Mouse (Mus musculus): ENCODE results near the gene Ecpas.

Gene Ecpas

GRCm38 (mm10) chr4:58910175-58911068 is 2.1 kb downstream of the Ecpas start:
- no peak for DNase-seq

GRCm38 (mm10) chr4:58907453-58907852 is 5.1 kb downstream of the Ecpas start:
- no peak for DNase-seq

- DNase-seq: no peak
Measured at GRCm38 (mm10) chr4:58898318-58898717, 14.2 kb downstream of the Ecpas start.

GRCm38 (mm10) chr4:58897436-58897835 is 15.1 kb downstream of the Ecpas start:
- DNase-seq: no peak

- DNase-seq: no peak
Measured at GRCm38 (mm10) chr4:58894399-58894798, 18.1 kb downstream of the Ecpas start.

- DNase-seq: no peak
Measured at GRCm38 (mm10) chr4:58890035-58890782, 22.3 kb downstream of the Ecpas start.

GRCm38 (mm10) chr4:58888568-58888967 is 24.0 kb downstream of the Ecpas start:
- DNase-seq: no peak

GRCm38 (mm10) chr4:58887626-58888025 is 24.9 kb downstream of the Ecpas start:
- no peak for DNase-seq

- DNase-seq: no peak
Measured at GRCm38 (mm10) chr4:58886778-58887177, 25.8 kb downstream of the Ecpas start.

- DNase-seq: no peak
Measured at GRCm38 (mm10) chr4:58885341-58885740, 27.2 kb downstream of the Ecpas start.

- no peak for DNase-seq
Measured at GRCm38 (mm10) chr4:58883841-58884240, 28.7 kb downstream of the Ecpas start.

- DNase-seq: no peak
Measured at GRCm38 (mm10) chr4:58874373-58874772, 38.2 kb downstream of the Ecpas start.

GRCm38 (mm10) chr4:58867242-58867641 is 45.3 kb downstream of the Ecpas start:
- DNase-seq: no peak

- no peak for DNase-seq
Measured at GRCm38 (mm10) chr4:58832908-58833307, 79.6 kb downstream of the Ecpas start.

GRCm38 (mm10) chr4:58825921-58826320 is 86.6 kb downstream of the Ecpas start:
- DNase-seq: no peak

GRCm38 (mm10) chr4:58787616-58788015 is 124.9 kb downstream of the Ecpas start, which contains the start of gene Olfr267:
Gene Olfr267, minus strand, starts transcription at chr4:58787716.
- no peak for DNase-seq

GRCm38 (mm10) chr4:58786659-58787058 is 125.9 kb downstream of the Ecpas start:
- DNase-seq: no peak

- no peak for DNase-seq
Measured at GRCm38 (mm10) chr4:58763417-58763816, 149.1 kb downstream of the Ecpas start.

- DNase-seq: no peak
Measured at GRCm38 (mm10) chr4:58749510-58749909, 163.0 kb downstream of the Ecpas start.

GRCm38 (mm10) chr4:58749101-58749500 is 163.4 kb downstream of the Ecpas start:
- DNase-seq: no peak
